Mouse (Mus musculus) right cerebral cortex, postnatal 25 days (tissue): Measurements from ENCODE around the gene Zfp652.

Experiments
- DNase-seq: peaks from one replicate; pipeline ENCODE4 v3.0.0; 2022

The Zfp652 gene

DNA sequence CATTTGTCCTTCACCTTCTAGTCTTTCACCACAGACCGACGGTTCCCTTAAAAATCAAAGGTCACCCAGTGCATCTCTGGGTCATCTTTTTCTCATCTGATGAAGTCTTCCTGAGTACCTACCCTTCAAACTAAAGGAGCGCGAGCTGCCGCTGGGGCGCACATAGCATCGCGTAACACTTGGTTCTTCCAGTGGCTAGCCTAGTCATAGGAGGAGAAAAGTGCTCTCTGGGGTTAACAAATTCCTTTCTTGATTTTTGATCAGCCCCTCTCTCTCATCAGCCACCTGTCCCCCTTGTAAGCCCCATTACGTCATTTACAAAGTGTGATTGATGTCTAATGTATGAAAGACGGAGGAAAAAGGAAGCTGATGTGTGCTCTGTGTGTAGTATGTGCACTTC is 56.7 kb downstream of the Zfp652 start:
- no peak for DNase-seq

DNA sequence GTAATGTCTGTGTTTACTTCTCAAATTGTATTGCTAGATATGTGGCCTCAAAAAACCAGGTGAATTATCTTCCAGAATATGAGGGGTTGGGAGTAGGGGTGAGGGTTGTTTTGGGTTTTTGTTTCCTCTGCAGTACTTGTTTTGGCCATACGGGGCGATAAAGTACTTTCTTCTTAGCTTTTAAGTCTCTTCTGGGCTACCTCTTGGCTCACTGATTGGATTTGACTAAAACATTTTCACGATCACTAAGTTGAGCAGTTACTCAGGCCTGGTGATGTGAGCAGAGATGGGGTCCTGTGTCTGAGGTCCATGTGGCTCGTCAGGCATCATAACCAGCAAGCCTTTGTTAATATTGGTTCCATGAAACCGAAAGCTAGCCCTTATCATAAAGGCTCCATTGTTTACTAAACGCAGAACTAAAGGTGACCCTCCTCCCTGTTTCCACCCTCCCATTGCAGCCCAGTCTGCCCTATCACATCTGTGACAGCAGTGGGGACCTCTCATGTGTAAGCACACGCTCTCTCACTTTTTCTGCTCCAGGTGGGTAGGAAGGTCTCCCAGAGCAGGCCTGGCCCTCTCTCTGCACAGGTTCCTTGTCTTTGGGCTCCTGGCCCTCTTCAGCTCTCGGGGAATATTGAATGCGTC is 58.4 kb downstream of the Zfp652 start:
- no peak for DNase-seq

DNA sequence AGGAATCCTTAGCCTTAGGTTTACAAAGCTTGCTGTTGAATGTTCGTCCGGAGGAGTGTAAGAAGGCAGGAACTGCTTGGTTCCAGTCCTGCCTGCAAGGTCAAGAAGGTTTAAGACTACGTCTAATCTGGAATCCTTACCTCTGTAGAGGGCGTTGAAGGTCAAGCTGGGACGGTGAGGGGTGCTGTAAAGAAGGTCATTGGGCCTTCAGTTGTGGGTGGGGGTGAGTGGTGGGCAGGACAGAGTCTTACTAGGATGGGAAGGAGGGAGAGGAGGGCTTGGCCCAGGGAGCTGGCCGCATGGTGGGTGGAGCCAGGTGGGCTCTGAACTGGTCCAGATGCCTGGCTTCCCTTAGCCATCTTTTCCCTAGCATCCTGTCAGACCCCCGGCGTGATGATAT is 59.2 kb downstream of the Zfp652 start:
- no peak for DNase-seq

DNA sequence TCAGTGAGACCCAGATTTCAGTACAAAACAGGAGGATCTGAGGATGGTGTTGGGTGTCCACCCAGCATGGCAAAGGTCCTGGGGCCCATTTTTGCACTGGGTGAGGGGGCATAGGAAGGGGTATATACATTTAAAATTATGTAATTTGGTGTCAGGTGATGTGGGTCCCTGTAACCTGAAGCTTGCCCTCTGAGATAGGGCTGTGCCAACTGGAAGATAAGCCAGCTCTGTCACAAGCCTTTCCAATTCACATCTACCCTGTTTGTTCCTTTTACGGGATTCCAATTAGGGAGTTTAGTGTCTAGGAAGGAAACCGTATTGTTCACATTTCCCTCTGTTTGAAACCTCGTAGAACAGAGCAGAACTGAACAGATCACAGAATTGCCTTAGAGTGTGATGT is 60.8 kb downstream of the Zfp652 start:
- no peak for DNase-seq

DNA sequence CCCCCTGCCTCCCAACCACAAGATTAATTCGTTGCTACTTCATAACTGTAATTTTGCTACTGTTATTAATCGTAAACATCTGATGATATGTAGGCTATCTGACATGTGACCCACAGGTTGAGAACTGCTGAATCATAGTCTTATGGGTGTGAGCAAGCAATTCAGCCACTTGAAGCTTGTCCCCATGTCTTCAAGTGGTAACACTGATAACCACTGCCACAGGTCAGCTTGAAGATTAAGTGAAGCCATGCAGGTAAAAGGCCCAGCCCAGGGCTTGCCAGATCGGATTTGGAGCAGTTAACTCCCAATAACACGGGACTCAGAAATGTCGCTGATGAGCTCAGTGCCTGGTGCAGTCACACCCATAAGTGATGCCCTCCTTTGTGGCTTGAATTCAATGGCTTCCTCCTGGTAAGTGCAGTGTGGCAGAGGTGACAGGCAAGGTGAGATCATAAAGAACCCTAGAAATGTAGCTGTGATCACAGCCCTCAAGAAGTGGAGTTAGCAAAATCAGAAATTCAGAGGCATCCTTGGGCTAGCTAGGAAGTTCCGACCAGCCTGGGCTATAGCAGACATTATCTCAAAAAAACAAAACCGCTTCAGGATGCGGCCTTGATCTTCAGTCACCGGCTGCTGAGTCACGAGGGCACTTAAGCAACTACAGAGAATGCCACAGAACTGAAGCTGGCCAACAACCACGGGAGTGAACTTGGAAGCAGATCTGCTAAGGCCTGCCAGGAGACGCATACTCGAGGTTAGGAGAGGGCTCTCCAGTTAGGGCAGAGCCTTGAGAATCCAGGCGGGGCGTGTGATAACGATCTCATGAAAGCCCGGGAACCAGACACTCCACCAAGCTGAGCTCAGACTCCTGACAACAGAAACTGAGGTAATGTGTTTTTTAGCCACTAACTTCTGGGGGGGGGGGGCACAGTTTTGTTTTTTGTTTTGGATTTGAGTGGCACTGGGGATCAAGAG is 65.1 kb downstream of the Zfp652 start:
- no peak for DNase-seq

DNA sequence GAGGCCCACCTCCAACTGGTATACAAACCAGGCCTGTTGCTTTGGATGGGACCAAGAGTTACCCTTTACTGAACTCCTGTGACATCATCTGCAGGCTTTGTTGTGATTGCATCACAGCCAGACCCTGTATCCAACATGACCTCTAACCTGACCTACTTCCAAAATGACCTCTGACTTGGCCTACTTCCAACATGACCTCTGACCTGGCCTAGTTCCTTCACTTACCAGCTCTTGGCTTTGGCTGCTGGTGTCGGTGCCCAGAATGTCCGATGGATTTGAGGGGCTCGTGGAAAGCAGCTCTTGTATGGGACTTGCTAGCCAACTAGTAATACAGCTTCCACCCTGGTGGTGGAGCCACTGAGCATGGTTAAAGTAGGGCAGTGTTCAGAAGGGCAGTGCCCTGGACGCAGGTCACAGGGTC is 66.4 kb downstream of the Zfp652 start:
- DNase-seq: no peak

DNA sequence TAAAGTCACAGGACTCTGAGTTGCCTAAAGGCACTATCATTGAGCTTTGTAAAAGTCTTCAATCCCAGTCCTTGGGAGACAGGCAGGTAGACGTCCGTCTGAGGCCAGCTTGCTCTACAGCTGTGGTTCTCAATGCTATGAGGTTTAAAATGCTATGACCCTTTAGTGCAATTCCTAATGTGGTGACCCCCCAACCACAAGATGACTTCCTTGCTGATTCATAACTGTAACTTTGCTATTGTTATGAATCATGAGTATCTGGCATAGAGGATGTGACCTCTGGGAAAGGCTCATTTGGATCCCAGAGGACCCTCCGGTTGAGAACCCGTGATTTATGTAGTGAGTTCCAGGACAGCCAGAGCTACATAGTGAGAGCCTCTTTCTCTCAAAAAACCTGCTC is 66.9 kb downstream of the Zfp652 start:
- no peak for DNase-seq

DNA sequence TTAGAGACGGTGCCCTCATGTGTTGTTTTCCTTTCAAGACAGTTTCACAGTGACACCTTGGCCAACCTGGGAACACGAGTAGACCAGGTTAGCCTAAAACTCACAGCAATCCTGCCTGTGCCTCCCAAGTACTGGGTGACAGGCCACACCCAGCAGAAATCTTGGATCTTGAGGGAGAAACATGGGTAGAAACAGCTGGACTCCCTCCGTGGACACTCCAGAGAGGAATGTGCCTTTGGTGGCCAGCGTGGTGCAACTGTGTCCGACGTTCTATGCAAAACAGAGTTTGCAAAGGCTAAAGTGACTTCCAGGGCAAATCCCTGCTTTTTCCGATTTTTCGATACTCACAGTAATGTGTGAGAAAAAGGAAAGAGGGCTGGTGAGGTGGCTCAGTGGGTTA is 68.0 kb downstream of the Zfp652 start:
- no peak for DNase-seq

DNA sequence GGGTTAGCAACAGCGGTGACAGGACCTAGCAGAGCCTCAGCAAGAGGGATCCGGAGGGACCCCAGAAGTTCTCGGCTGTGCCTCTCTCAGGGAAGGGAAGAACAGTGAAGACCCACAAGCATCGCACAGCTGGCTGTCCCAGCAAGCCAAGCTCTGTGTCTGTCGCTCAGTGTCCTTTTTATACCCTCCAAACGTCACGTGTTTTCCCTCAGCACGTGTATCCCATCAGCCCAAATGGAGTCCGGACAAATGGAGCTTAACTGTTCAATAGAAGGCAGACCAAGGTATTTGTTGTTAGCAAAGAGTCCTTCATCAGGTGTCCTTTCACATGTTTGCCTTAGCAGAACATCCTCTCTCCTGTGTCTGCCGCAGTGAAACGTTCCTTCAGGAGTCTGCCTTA is 69.1 kb downstream of the Zfp652 start:
- no peak for DNase-seq

DNA sequence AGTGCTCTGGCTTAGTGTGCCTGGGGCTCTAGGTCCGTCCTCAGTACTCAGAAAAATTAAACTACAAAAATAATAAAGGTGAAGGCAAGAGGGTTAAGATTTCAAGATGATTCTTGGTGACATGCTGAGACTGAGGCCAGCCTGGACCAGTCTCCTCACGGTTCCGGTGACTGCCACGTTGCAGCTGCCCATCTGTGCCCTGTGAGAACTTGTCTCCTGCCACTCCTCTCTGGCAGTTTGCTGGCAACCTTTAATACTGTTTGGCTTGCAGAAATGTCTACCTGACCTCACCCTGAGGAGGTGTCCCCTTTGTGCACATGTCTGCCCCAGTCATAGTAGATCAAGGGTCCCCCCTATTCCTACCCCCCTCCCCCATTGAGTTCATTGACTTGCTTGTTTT is 71.0 kb downstream of the Zfp652 start:
- no peak for DNase-seq

DNA sequence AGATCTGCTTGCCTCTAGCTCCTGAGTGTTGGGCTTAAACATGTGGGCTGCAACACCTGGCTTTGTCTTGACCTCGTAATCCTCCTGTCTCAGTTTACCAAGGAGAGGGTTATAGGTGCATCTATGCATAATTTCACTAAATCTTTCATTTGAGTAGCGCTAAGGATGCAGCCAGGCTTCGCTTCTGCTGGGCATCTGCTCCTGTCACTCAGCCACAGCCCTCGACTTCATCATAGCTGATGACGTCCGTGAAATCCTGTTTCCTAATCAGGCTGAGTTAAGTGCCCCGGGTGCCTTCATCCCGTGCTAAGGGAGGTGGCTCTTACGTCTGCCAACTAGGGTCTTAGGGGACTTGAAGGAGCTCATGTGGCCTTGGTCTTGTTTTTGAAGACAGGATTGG is 71.5 kb downstream of the Zfp652 start:
- no peak for DNase-seq

DNA sequence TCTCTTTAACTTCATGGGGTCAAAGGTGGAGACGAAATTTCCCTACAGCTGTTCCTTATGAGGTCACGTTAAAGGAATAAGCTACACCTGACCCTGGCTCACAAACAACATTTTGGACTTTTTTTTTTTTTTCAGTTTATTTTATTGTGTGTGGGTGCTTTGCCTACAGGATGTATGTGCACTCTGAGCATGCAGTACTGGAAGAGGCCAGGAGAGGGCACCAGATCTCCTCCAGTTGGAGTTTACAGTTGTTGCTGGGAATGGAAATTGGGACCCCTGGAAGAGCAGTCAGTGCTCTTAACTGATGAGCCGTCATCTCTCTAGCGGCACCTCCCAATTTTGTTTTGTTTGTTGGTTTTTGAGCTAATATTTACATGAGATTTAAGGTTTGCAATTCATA is 73.2 kb downstream of the Zfp652 start:
- no peak for DNase-seq

DNA sequence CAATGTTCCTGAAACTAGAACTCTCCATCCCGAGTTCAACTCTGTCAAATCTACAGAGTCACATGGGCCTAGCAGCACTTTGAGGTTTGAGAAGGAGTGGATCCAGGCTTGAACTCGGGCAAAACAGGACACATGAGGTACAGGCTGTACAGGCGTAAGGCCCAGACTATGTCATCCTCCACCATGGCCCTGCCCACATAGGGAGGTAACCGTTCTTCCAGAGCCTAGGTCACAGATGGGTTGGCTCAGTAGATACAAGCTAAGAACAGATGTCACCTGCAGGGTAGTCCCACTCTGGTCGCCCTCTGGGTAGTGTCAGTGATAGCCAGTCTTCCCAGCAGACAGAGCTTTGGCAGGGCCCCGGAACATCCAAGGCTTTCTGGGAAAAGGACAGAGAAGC is 74.0 kb downstream of the Zfp652 start:
- no peak for DNase-seq

DNA sequence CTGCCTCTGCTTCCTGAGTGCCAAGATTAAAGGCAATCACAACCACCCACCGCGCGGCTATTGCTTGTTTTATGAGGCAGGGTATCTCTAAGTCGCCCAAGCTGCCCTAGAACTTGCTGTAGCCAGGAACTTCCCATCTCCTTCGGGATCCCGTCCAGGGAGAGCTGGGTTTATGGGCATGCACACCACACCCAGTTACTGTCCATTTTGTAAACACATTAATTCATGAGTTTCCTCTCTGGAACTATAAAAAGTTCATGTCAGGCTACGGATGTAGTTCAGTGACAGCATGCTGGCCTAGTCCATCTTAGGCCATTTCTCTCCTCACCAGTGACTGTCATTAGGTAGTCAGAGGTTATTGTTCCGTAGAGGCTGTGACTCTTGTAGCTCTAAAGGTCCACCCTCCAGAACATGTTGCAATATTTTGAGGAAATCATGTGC is 77.0 kb downstream of the Zfp652 start:
- no peak for DNase-seq

DNA sequence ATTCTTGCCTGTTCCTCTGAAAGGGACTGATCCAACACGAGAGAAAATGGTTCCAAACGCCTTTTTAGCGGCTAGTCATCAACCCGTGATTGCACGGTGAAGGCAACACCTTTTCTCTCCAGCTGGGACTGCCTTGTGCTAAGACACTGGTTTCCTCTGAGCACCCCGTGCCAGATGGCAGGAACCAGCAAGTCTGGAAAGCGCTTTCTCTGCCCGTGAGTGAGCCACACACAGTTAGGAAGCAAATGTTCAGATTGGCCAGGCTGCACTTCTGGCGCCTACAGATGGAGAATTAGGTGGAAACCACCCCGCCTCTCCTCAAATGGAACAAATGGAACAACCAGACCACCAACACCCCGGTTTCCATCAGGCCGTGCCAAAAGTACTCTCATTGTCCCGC is 79.3 kb downstream of the Zfp652 start:
- DNase-seq: peak; percentile 72

DNA sequence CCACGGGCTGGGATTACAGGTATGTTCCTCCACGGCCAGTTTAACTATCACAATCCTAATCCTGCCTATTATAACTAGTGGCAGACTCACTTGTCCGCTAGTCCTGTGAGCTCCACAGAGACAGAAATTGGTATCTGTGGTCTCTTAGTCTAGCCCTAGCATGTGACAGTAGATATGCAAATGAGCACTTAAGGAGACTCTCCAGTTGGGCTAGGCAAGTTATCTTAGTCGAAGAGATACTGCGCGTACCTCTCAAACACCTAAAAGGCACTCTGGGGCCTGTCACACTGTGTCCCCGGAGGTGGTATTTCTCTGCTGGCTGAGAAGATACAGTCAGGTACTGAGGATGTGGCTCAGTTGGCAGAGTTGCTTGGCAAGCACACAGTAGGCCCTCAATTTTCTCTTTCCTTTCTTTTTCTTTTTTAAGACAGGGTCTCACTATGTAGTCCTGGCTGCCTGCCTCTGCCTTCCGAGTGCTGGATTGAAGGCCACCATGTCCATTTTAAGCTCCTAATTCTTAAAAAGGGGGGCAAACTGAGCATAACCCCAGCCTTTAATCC is 80.6 kb downstream of the Zfp652 start:
- no peak for DNase-seq

DNA sequence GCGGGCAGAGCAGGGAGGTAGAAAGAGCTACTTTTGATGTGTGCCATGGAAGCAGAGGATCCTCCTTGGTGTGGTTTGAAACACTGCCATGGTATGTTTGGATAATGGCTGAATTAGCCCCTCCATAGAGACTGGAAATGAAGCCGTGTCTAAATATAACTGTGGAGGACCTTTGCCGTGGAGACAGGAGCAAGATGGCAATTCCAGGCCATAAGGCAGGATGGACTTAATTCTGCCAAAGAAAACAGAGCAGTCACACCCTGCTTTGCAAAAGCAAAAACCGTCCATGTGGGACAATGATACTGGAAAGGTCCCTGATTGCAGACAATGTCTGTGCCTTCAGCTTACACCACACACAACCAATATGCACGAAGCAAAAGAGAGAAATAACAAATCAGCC is 81.7 kb downstream of the Zfp652 start:
- no peak for DNase-seq

DNA sequence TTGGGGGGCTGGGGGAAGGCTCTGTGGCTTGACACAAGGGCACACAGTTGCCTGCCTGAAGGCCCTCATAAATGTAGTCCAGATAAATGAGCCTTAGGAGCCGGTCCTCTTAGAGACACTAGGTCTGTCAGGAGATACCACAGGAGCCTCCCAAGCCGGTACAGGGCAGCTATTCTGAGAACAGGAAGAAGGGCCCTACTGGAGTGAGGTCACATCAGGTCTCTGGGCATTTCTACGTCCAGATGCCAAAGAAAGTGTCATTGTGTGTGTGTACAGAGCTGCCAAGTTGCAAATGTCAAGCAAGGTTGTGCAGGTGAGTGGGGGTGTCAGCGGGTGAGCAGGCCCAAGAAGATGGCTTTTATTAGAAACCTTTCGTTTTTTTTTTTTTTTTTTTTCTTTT is 83.1 kb downstream of the Zfp652 start:
- no peak for DNase-seq

DNA sequence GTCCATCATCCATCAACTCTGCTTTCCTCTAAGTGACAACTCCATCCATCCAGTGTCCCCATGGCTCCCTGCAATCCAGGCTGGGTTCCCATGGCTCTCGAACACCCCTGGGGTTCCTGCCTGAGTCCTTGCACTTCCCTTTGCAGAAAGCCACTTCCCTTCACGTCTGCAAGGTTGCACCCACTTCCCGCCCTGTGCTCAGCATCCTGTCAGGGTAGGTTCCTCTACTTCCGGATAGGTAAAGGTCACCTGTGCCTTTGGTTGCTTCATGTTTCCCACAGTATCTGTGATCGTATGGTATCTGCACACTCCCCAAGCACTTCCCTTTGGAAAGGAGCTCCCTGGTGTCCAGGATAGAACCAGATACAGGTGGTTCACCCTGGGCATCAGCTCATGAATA is 92.5 kb downstream of the Zfp652 start:
- no peak for DNase-seq

DNA sequence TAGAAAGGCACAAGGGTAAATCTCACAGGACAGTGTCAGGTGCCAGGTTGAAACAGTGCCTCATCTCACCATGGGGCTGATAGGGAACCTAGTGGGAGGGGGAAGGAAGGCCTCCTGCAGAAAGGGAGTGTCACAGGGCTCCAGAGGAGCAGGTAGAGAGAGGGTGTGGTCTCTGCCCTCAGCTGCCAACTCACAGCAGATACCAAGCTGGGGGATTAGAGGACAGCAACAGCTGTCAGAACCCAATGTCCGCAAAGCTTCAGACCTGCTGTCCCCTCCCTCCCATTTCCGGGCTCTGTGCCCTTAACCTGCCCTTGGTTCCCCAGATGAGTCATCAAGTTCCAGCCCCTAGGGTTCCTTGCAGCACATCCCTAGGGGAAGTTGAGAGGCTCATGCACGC is 93.1 kb downstream of the Zfp652 start:
- DNase-seq: no peak

DNA sequence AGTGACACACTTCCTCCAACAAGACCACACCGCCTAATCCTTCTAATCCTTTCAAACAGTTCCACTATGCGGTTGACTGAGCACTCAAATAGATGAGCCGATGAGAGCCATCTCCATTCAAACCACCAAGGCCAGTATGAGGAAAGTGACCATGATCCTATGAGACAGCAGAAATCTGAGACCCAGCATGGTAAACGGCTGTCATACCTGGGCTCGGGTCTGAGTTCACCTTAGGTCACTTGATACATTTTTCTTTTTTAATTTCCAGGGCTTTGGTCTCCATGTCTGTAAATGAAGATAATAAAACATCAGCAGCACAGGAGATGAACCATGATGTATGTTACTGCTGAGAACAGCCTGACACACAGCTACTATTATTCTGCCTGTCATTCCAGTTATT is 95.4 kb downstream of the Zfp652 start:
- DNase-seq: no peak

DNA sequence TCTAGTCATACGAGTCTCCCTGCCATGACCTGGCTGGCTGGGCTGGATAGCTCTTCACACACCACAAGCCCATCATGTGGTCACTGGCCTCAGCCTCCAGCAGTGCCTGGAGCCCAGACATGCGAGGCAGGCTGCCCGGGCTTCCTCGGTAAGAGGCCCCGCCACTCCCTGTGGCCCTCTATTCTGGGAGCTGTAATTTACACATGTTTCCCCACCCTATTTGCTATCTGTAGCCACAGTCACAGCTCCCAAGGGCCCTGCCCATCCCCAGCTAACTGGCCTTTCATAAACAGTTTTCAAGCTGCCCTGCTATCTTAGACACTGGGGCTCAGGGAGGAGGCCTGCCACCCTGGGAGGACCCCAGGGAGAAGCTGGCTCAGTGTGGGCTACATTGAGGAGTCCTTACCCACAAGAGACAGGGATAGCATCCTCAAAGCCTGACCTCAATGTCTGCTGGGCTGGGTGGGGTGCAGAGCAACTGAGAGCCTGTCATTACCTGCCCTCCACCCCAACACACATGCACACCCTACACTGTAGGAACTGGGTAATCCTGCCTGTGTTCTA is 96.1 kb downstream of the Zfp652 start:
- DNase-seq: no peak

DNA sequence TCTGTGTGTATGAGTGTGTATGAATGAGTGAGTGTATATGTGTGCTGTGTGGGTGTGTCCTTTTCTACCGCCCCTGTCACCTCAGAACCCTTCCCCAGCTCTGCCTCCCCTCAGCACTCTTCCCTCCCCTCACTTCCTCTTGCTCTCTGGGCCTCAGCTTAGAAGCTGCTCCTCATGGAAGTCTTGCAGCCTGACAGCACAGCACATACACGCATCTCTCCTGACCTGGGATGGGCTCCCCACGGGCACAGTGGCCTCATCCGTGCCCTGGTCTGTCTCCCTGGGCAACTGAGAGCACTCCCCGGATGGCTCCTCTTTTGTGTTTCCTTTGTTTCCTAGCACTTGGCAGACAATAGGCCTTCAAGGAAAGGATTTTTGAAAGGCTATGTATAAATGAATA is 97.1 kb downstream of the Zfp652 start:
- DNase-seq: no peak

DNA sequence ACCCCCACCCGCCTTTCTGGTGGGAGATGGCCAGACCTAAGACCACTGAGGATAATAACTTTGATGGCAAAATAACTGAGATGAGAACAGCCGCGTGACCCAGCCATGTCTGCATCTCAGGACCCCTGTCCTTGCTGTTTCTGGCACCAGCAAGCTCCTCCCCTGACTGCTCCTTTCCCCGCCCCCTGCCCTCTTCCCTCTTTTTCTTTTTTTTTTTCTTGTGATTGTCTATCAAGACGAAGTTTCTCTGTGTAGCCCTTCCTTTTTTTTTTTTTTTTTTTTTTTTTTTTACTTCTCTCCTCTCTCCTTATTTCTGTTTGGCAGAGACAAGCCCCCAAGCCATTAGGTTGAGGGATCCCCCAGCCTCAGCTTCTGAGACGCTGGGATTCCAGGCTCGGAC is 98.4 kb downstream of the Zfp652 start:
- DNase-seq: no peak
